Mouse (Mus musculus): Measurements from ENCODE around the gene Ccdc18. TPM values are rescaled to one million over a fixed set of nuclear protein-coding genes. Genes with fewer than 3 reads are reported as not detected.
"Not testable (repeated sequence)": the region's sequence is repeated elsewhere in the genome, so short reads cannot be mapped to it uniquely, and the experiment has no call there.

Ccdc18 gene
- polyA plus RNA-seq, 1 experiment from 2014 or later: 8.6 TPM

- 77% methylated on average over 2 of the region's 2 CpGs for WGBS
- no peak overlapping the region for H3K9ac ChIP-seq (ENCODE audit: low read length)
- H3K4me3 ChIP-seq (ENCODE audit: low read depth, low read length): no peak overlapping the region
- no peaks in the 10 kb centered on the region for H3K27me3 ChIP-seq (replicated peaks; ENCODE audit: control insufficient read depth, insufficient read depth, low read length)
- no peaks in the 10 kb centered on the region for H3K4me1 ChIP-seq (replicated peaks; ENCODE audit: control insufficient read depth, insufficient read depth, low read length)
- no peaks in the 10 kb centered on the region for H3K9me3 ChIP-seq (ENCODE audit: control insufficient read depth, low read length)
- no peak overlapping the region for H3K4me2 ChIP-seq (ENCODE audit: low read length)
- H3K27ac ChIP-seq (ENCODE audit: low read depth): no peak overlapping the region
- ATAC-seq (replicated peaks; ENCODE audit: low FRiP score, low TSS enrichment, low read depth) (no peak), DNase-seq (ENCODE audit: low spot score) (no peak)
- H3K36me3 ChIP-seq (ENCODE audit: control insufficient read depth, insufficient read depth, low read length): no peaks in the 10 kb centered on the region
Observed at GRCm38 (mm10) chr5:108214928-108215327, 82.3 kb downstream of the Ccdc18 start.

GRCm38 (mm10) chr5:108224077-108224476 is 91.4 kb downstream of the Ccdc18 start:
- H3K9ac ChIP-seq (ENCODE audit: low read length): no peak overlapping the region
- no peaks in the 10 kb centered on the region for H3K36me3 ChIP-seq (ENCODE audit: control insufficient read depth, insufficient read depth, low read length)
- no peak overlapping the region for H3K4me3 ChIP-seq (ENCODE audit: low read depth, low read length)
- DNase-seq (ENCODE audit: low spot score) (no peak), ATAC-seq (replicated peaks; ENCODE audit: low FRiP score, low TSS enrichment, low read depth) (no peak)
- H3K27me3 ChIP-seq (replicated peaks; ENCODE audit: control insufficient read depth, insufficient read depth, low read length): no peaks in the 10 kb centered on the region
- no peaks in the 10 kb centered on the region for H3K4me1 ChIP-seq (replicated peaks; ENCODE audit: control insufficient read depth, insufficient read depth, low read length)
- no peaks in the 10 kb centered on the region for H3K9me3 ChIP-seq (ENCODE audit: control insufficient read depth, low read length)
- H3K4me2 ChIP-seq (ENCODE audit: low read length): no peak overlapping the region
- no peak overlapping the region for H3K27ac ChIP-seq (ENCODE audit: low read depth)

GRCm38 (mm10) chr5:108226159-108226558 is 93.5 kb downstream of the Ccdc18 start:
- Histone ChIP-seq H3K9ac (ENCODE audit: low read length) (no peak overlapping the region), H3K36me3 (ENCODE audit: control insufficient read depth, insufficient read depth, low read length) (no peaks in the 10 kb centered on the region), H3K27me3 (replicated peaks; ENCODE audit: control insufficient read depth, insufficient read depth, low read length) (no peaks in the 10 kb centered on the region), H3K4me1 (replicated peaks; ENCODE audit: control insufficient read depth, insufficient read depth, low read length) (no peaks in the 10 kb centered on the region), H3K4me3 (ENCODE audit: low read depth, low read length) (no peak overlapping the region), H3K4me2 (ENCODE audit: low read length) (no peak overlapping the region), H3K9me3 (ENCODE audit: control insufficient read depth, low read length) (no peaks in the 10 kb centered on the region), H3K27ac (ENCODE audit: low read depth) (no peak overlapping the region)
- no peak for DNase-seq (ENCODE audit: low spot score)
- no peak for ATAC-seq (replicated peaks; ENCODE audit: low FRiP score, low TSS enrichment, low read depth)

- no peak overlapping the region for H3K4me2 ChIP-seq (ENCODE audit: low read length)
- ATAC-seq (replicated peaks; ENCODE audit: low FRiP score, low TSS enrichment, low read depth): no peak
Observed at GRCm38 (mm10) chr5:108246314-108246765, 113.7 kb downstream of the Ccdc18 start.

GRCm38 (mm10) chr5:108250033-108250432 is 117.4 kb downstream of the Ccdc18 start:
- Histone ChIP-seq H3K27me3 (replicated peaks; ENCODE audit: control insufficient read depth, insufficient read depth, low read length) (no peaks in the 10 kb centered on the region), H3K9ac (ENCODE audit: low read length) (no peak overlapping the region), H3K27ac (ENCODE audit: low read depth) (no peak overlapping the region), H3K36me3 (ENCODE audit: control insufficient read depth, insufficient read depth, low read length) (no peaks in the 10 kb centered on the region), H3K4me1 (replicated peaks; ENCODE audit: control insufficient read depth, insufficient read depth, low read length) (no peaks in the 10 kb centered on the region), H3K4me2 (ENCODE audit: low read length) (no peak overlapping the region), H3K4me3 (ENCODE audit: low read depth, low read length) (no peak overlapping the region), H3K9me3 (ENCODE audit: control insufficient read depth, low read length) (no peaks in the 10 kb centered on the region)
- no peak for ATAC-seq (replicated peaks; ENCODE audit: low FRiP score, low TSS enrichment, low read depth)
- WGBS: 61% methylated on average over 2 of the region's 2 CpGs
- no peak for DNase-seq (ENCODE audit: low spot score)

More at GRCm38 (mm10) chr5:108246314-108246765, 113.7 kb downstream of the Ccdc18 start:
- no peak for DNase-seq (ENCODE audit: low spot score)
- no peaks in the 10 kb centered on the region for H3K27me3 ChIP-seq (replicated peaks; ENCODE audit: control insufficient read depth, insufficient read depth, low read length)
- no peaks in the 10 kb centered on the region for H3K9me3 ChIP-seq (ENCODE audit: control insufficient read depth, low read length)
- H3K4me3 ChIP-seq (ENCODE audit: low read depth, low read length): no peak overlapping the region
- no peaks in the 10 kb centered on the region for H3K36me3 ChIP-seq (ENCODE audit: control insufficient read depth, insufficient read depth, low read length)
- no peaks in the 10 kb centered on the region for H3K4me1 ChIP-seq (replicated peaks; ENCODE audit: control insufficient read depth, insufficient read depth, low read length)
- H3K9ac ChIP-seq (ENCODE audit: low read length): no peak overlapping the region
- WGBS: 30% methylated on average over 3 of the region's 3 CpGs
- H3K27ac ChIP-seq (ENCODE audit: low read depth): no peak overlapping the region

- no peak for DNase-seq (ENCODE audit: low spot score)
- H3K4me2 ChIP-seq (ENCODE audit: low read length): no peak overlapping the region
- no peaks in the 10 kb centered on the region for H3K4me1 ChIP-seq (replicated peaks; ENCODE audit: control insufficient read depth, insufficient read depth, low read length)
- H3K27me3 ChIP-seq (replicated peaks; ENCODE audit: control insufficient read depth, insufficient read depth, low read length): no peaks in the 10 kb centered on the region
- H3K27ac ChIP-seq (ENCODE audit: low read depth): no peak overlapping the region
- no peak overlapping the region for H3K4me3 ChIP-seq (ENCODE audit: low read depth, low read length)
- no peaks in the 10 kb centered on the region for H3K9me3 ChIP-seq (ENCODE audit: control insufficient read depth, low read length)
- WGBS: 78% methylated on average over 5 of the region's 5 CpGs
- no peak overlapping the region for H3K9ac ChIP-seq (ENCODE audit: low read length)
- H3K36me3 ChIP-seq (ENCODE audit: control insufficient read depth, insufficient read depth, low read length): no peaks in the 10 kb centered on the region
- no peak for ATAC-seq (replicated peaks; ENCODE audit: low FRiP score, low TSS enrichment, low read depth)
Observed at GRCm38 (mm10) chr5:108255259-108255658, 122.6 kb downstream of the Ccdc18 start.

GRCm38 (mm10) chr5:108262722-108263121 is 130.0 kb downstream of the Ccdc18 start:
- no peak for ATAC-seq (replicated peaks; ENCODE audit: low FRiP score, low TSS enrichment, low read depth)

GRCm38 (mm10) chr5:108263785-108264184 is 131.1 kb downstream of the Ccdc18 start:
- not testable (repeated sequence) for H3K36me3 ChIP-seq (ENCODE audit: control insufficient read depth, insufficient read depth, low read length); H3K9ac ChIP-seq (ENCODE audit: low read length); H3K4me1 ChIP-seq (replicated peaks; ENCODE audit: control insufficient read depth, insufficient read depth, low read length); ATAC-seq (replicated peaks; ENCODE audit: low FRiP score, low TSS enrichment, low read depth); H3K27me3 ChIP-seq (replicated peaks; ENCODE audit: control insufficient read depth, insufficient read depth, low read length); H3K4me3 ChIP-seq (ENCODE audit: low read depth, low read length); H3K9me3 ChIP-seq (ENCODE audit: control insufficient read depth, low read length); DNase-seq (ENCODE audit: low spot score); H3K4me2 ChIP-seq (ENCODE audit: low read length); H3K27ac ChIP-seq (ENCODE audit: low read depth)
- 80% methylated on average over 1 of the region's 1 CpGs for WGBS

More at GRCm38 (mm10) chr5:108262722-108263121, 130.0 kb downstream of the Ccdc18 start:
- H3K9me3 ChIP-seq (ENCODE audit: control insufficient read depth, low read length): no peaks in the 10 kb centered on the region
- H3K9ac ChIP-seq (ENCODE audit: low read length): no peak overlapping the region
- H3K27me3 ChIP-seq (replicated peaks; ENCODE audit: control insufficient read depth, insufficient read depth, low read length): no peaks in the 10 kb centered on the region
- no peak for DNase-seq (ENCODE audit: low spot score)
- no peaks in the 10 kb centered on the region for H3K4me1 ChIP-seq (replicated peaks; ENCODE audit: control insufficient read depth, insufficient read depth, low read length)
- no peak overlapping the region for H3K4me2 ChIP-seq (ENCODE audit: low read length)
- WGBS: 40% methylated on average over 4 of the region's 4 CpGs
- no peak overlapping the region for H3K27ac ChIP-seq (ENCODE audit: low read depth)
- no peaks in the 10 kb centered on the region for H3K36me3 ChIP-seq (ENCODE audit: control insufficient read depth, insufficient read depth, low read length)
- H3K4me3 ChIP-seq (ENCODE audit: low read depth, low read length): no peak overlapping the region

GRCm38 (mm10) chr5:108266990-108267389 is 134.3 kb downstream of the Ccdc18 start:
- H3K9me3 ChIP-seq (ENCODE audit: control insufficient read depth, low read length): no peaks in the 10 kb centered on the region
- ATAC-seq (replicated peaks; ENCODE audit: low FRiP score, low TSS enrichment, low read depth) (no peak), DNase-seq (ENCODE audit: low spot score) (no peak)
- H3K36me3 ChIP-seq (ENCODE audit: control insufficient read depth, insufficient read depth, low read length): no peaks in the 10 kb centered on the region
- no peak overlapping the region for H3K9ac ChIP-seq (ENCODE audit: low read length)
- no peak overlapping the region for H3K27ac ChIP-seq (ENCODE audit: low read depth)
- no peaks in the 10 kb centered on the region for H3K27me3 ChIP-seq (replicated peaks; ENCODE audit: control insufficient read depth, insufficient read depth, low read length)
- H3K4me1 ChIP-seq (replicated peaks; ENCODE audit: control insufficient read depth, insufficient read depth, low read length): peaks cover 13% of the 10 kb centered on the region
- no peak overlapping the region for H3K4me3 ChIP-seq (ENCODE audit: low read depth, low read length)
- no peak overlapping the region for H3K4me2 ChIP-seq (ENCODE audit: low read length)
